Mouse (Mus musculus): Measurements from ENCODE around the gene Grik4.
A peak's percentile ranks its signal among the peaks of the same experiment; 100 is the strongest.

Gene Grik4

GRCm38 (mm10) chr9:42672982-42673381, 271.3 kb downstream of the Grik4 start:
- no peak for DNase-seq (ENCODE audit: low read depth, low spot score)

DNA sequence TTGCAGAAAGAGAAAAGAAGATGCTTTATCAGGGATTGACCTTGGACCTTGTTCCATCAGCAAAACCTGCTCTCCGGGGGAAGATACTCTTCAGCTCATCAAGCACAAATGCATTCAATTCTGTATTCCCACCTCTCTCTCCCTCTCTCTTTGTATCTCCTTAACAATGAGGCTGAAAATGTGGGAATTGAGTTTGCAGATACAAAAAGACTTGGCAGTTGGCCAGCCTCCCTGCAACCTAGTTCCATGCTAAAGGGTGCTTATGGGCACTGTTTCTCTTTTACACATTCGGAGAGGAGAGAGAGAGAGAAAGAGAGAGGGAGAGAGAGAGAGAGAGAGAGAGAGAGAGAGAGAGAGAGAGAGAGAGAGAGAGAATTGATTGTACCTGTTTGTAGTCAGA, 273.7 kb downstream of the Grik4 start:
- DNase-seq (ENCODE audit: low read depth, low spot score): no peak

- no peak for DNase-seq (ENCODE audit: low read depth, low spot score)
Measured at GRCm38 (mm10) chr9:42661481-42661880, 282.8 kb downstream of the Grik4 start.

DNA sequence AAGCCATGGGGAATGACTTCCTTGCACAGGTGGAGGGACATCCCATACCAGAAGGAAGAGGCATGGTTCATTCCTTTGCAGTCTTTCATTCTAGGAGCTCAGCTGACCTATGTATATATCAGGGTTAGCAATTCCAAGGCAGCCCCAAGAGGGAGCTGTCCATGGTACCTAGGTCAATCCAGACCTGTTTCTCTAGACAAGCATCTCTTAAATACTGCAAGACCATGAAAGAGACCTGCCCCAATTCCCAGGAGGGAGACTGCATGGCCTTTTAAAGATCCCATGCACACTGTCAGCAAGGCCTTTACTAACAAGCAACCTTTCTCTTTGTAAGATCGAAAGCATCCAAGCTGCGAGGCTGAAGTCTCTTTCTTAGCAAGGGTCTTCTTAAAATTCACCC, 291.5 kb downstream of the Grik4 start:
- DNase-seq (ENCODE audit: low read depth, low spot score): peak; percentile 86

GRCm38 (mm10) chr9:42652309-42652708, 292.0 kb downstream of the Grik4 start:
- DNase-seq (ENCODE audit: low read depth, low spot score): no peak

- DNase-seq (ENCODE audit: low read depth, low spot score): no peak
Measured at GRCm38 (mm10) chr9:42649872-42650271, 294.4 kb downstream of the Grik4 start.

DNA sequence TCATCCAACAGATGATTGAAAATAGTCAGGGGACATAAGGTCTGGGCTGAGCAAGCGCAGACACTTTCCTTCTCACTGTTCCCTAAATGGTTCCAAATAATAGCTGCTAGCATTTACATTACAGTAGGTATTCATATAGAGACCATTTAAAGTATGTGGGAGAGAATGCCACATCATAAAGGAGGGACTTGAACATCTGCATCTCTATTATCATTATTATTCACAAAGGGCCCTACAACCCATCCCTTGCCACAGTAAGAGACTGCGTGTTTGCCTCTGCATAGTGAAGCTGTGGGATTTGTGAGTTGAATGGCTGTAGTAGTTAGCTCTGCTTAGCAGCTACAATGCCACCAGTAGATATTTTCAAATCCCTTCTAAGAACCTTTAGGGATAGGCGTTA, 296.2 kb downstream of the Grik4 start:
- no peak for DNase-seq (ENCODE audit: low read depth, low spot score)

GRCm38 (mm10) chr9:42647596-42647995, 296.7 kb downstream of the Grik4 start:
- DNase-seq (ENCODE audit: low read depth, low spot score): no peak

DNA sequence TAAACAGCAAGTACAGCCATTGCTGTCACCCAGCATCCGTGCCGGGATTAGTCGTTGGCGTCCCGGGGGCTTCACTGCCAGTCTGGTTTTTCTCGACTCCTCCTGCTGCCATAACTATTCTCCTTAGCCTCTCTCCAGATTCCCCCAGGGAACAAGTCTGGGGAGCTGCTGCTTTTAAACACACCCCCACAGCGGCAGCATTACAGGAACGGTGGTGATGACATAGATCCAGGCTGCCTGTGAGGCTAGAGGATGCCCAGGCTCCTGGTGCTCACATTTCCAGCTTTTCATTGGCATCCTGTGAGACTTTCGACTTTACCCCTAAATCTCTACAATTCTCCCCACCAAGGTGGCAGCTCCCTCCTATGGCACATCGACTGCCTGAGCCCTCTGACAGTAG, 297.5 kb downstream of the Grik4 start:
- no peak for DNase-seq (ENCODE audit: low read depth, low spot score)

- no peak for DNase-seq (ENCODE audit: low read depth, low spot score)
Measured at GRCm38 (mm10) chr9:42645161-42645560, 299.1 kb downstream of the Grik4 start.

- DNase-seq (ENCODE audit: low read depth, low spot score): peak; percentile 20
Measured at GRCm38 (mm10) chr9:42642821-42643220, 301.5 kb downstream of the Grik4 start.

DNA sequence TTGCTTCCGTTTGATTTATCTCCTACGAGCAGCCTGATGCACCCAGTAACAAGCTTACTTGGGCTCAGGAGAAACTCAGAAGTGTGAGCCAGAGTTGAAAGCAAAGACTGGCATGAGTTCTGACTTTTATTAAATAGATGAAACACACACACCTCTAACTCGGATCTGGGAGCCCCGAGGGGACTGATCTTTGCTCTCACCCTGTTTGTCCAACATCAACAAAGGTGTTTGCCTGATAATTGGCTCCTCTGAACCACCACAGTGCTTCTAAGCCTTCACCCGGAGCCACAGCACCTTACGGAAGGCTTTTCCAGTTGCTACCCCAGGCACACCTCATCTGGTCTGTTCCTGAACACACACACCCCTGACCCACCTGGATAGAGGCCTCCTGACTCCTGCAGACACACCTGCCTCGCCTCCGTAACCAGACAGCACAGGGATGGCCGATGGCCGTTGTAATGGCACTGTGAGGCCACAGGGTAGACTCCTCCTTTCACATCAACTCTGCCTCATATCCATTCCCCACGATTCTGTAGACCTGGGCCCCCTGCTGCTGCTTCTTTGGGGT, 302.7 kb downstream of the Grik4 start:
- DNase-seq (ENCODE audit: low read depth, low spot score): no peak

DNA sequence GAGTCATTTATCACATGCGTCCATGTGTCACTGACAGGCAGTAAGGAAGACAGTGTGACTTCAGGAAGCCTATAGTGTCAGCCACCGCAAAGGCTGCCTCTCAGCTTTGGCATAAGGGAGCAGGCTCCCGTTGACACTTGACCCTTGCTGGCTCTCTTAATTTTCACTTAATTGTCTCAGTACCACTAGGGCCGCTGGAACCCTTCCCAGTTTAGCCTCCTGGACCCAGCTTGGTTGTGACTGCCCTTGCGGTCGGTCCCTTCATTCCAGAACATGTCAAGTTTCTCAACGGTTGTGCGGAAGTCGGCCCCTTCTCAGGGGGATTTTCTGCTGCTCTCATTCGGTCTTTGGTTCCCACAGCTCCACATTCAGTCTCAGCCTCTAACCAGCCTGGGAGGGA, 307.8 kb downstream of the Grik4 start:
- no peak for DNase-seq (ENCODE audit: low read depth, low spot score)

DNA sequence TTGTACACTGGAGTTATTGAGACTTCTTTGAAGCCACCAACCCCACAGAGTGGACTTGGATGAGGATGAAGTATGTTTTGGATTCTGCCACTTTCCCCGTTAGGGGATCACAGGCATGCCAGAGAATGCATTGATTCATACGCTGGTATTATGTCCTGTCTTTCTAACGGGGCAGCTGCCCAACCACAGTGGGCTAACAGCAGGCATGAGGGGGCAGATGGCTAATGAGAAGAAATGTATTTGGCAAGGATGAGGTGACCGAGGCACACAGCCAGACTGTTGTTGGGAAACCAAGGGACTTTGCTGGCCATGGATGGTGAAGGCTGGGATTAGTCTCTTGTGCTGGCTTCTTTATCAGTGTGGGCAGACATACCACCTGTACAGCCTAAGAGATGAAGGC, 312.8 kb downstream of the Grik4 start:
- DNase-seq (ENCODE audit: low read depth, low spot score): no peak

DNA sequence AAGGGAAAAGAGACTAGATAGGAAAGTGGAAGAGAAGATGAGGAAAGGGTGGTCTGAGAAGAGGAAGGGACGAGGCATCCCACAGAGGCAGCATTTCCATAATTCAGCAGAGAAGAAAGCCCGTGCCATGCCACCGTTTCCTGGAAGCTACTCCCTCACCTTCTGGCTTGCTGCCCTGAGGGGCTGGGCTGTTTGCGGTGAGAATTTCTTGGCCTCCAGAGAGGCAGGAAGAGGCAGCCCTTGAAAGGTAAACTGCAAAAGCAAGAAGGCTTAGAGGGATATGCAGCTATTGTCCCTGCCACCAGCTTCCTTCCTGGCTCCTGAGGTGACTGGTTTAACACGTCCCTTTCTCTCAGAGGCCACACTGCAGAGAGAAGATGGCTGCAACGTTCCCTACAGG, 316.7 kb downstream of the Grik4 start:
- DNase-seq (ENCODE audit: low read depth, low spot score): no peak

DNA sequence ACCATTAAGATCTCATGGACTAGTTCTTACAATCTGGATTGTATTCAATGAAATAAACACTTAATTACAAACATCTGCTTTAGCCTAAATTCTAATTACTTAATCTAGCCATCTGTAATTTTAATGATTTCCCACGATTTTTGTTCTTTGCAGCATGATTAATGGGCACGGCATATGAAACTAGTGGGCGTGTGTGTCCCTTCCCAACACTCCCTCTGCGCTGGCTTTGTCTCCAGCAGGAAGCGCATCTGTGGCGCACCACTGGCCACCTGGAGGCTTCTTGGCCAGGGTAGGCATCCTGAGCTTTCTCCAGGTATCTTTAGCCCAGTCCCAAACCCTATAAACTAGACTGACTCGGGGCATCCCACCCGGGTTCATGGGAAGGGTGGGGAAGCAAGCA, 317.1 kb downstream of the Grik4 start:
- DNase-seq (ENCODE audit: low read depth, low spot score): no peak

- DNase-seq (ENCODE audit: low read depth, low spot score): peak; percentile 18
Measured at GRCm38 (mm10) chr9:42626226-42626775, 318.0 kb downstream of the Grik4 start.

DNA sequence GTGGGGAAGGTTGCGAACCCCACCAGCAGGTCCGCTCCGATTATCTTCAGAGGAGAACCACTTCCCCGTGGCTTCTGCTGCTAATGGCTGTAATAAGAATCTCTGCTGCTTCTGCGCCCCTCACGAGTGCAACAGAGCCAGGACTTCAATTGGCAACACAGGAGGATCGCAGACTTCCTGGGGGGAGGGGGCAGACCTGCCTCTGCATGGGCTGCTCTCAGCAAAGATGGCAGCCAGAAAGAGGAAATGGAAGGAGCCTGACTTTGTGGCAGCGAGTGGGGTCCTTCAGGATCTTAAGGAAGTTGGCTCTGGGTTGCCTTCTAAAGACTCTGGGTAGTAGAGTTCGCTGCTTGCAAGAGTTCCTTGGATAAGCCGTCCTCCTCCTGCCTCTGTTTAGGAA, 329.9 kb downstream of the Grik4 start:
- no peak for DNase-seq (ENCODE audit: low read depth, low spot score)

DNA sequence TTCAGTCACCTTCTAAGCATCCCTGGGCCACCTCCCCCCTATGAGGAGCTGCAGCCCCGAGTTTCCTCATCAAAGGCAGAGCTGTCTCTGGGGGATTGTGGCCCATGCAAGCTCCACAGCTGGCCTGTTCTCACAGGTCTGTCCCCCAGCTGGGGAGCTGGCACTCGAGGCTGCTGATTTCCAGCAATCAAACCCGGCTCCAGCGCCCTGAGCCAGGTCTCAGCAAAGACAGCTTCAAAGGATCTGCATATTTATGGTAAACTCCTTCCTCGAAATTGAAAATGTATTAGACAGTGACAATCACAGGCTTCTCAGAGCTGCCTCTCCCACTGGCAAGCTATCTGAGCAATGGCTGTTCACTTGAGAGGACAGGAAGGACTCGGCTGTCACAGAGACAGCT, 330.5 kb downstream of the Grik4 start:
- DNase-seq (ENCODE audit: low read depth, low spot score): no peak

DNA sequence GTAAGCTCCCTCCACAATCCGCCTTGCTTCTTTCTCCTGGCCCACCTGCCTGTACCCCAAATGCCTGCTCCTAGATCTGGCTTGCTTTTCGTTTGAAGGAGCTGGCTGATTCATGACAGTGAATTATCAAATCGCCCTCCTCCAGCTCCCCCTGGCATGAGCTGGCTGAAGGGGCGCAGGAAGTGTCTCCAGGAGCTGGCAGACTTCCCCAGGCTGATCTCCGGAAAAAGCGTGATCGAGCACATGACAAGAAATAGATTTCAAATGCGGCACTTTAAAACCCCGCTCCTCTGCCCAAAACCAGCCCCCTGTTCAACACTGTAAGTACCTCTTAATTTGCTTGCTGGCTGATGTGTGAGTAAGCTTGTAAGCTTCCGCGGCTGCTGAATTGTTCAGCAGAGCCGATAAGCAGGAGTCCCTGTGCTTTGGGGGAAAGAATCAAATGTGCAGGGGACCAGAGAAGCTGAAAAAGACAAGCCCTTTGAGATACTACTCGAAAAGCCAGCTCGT, 331.8 kb downstream of the Grik4 start:
- no peak for DNase-seq (ENCODE audit: low read depth, low spot score)

DNA sequence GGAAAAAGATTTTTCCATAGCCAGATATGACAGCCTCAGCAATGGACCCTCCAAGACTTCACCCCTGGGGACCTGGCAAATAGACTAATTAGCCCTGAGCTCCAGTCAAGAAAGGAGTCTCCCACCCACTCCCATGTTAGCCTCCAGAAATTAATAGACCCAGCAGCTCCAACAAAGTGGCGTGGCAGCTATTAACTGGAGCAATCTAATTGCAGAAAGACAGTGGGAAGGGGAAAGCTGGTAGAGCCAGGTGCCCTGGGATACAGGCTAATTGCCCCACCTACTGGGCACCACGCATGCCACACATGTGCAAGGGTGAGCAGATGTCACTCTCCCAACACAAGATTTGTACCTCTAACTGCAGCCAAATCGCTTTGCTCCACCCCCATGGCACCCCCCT, 342.8 kb downstream of the Grik4 start:
- no peak for DNase-seq (ENCODE audit: low read depth, low spot score)

GRCm38 (mm10) chr9:42597525-42597924, 346.8 kb downstream of the Grik4 start:
- DNase-seq (ENCODE audit: low read depth, low spot score): no peak

- DNase-seq (ENCODE audit: low read depth, low spot score): no peak
Measured at GRCm38 (mm10) chr9:42578511-42578910, 365.8 kb downstream of the Grik4 start.

DNA sequence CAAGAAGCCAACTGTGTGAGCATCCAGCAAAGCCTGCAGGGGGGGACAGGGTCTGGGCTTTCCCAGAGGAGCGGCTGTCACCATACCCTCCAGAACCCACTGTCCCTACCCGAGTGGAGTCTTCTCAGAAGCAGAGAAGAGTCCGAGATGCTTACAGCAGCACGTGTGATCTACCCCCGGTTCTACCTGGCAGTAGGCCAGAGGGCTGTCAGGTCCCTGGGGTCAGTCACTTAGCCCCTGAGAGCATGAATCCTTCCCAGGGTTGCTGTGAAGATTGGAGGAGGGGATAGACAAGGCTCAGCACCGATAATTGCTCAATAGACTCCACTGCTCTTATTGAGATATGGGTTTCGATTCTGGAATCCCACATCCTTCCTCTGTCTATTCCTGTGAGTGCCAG, 366.2 kb downstream of the Grik4 start:
- DNase-seq (ENCODE audit: low read depth, low spot score): no peak

Measured in mesoderm, embryonic 11.5 days (tissue).